Mouse (Mus musculus) spleen, adult 2 months (tissue): ENCODE measurements around the gene Mical2.

ENCODE experiments used
- CTCF ChIP-seq: fragments of 200-500 bp; IDR thresholded peaks from 2 replicates; pipeline ENCODE4 v1.5.1; 2011; ENCODE audit warnings: mild to moderate bottlenecking, inconsistent platforms; ENCODE audit not compliant: insufficient read depth, insufficient read length, insufficient replicate concordance; ENCODE audit errors: extremely low read depth
- POLR2A ChIP-seq: fragments of 200-500 bp; IDR thresholded peaks from 2 replicates; pipeline ENCODE4 v1.6.1; 2011; ENCODE audit warnings: low read depth, low read length, inconsistent platforms

GRCm38 (mm10) chr7:112254233-112254632, 28.6 kb downstream of the Mical2 start:
- TF ChIP-seq CTCF: no peak
- TF ChIP-seq POLR2A: no peak
